Mouse (Mus musculus): ENCODE measurements around the gene Nabp2.

Gene Nabp2

DNA sequence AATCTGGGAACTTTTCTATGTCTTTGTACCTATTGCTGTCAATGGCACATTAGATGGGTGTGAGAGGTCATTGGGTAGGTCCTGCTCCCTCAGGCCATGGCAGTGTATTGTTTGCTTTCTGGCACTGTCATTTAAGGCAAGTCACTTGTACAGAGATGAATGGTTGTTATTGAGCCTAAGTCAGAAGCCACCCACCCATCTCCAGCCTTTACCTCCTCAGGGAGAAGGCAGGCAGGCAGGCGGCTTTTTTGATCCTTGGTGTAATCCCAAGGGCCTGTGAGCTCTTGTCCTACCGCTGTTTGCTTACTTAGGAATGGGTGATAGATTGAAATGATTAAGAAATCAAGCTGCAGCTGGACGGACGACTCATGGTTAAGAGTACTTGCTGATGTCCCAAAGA lies 18.2 kb upstream of the Nabp2 start:
- no peak for DNase-seq (ENCODE audit: low spot score in 2 of 2)

DNA sequence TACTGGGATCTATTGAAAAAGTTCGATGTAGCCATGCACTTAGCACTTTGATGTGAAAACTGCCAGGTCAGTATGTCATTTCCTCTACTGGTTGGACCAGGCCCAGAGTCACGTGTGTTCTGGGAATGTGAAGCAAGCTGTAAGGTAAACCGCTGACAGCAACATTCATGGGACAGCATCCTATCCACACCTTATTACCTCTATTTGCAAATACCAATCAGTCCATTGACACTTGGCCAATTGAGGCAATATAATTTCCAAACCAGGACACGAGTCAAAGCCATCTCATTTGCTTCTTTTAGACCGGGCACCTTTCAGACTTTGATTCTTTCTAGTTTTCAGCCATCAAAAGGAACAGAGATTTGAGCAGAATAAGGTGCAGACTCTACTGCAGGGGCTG lies 17.8 kb upstream of the Nabp2 start:
- DNase-seq (ENCODE audit: low spot score in 2 of 2) = no peak

DNA sequence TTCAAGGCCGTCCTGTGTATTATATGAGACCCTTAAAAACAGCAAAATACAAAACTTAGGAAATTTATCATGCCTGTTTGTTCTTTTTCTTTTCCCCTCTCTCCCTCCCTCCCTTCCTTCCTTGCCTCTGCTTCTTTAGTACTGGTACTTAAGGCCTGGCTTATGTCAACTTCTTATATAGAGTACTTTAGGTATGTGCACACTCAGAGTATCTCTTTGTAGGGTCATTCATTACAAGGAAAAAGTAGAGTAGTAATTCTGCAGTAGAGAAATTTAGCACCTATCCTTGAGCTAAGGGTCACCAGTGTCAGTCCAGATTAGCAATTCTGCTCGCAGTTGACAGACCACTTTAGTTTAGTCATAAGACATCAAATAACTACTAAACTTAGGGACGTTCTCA lies 14.0 kb upstream of the Nabp2 start:
- no peak for DNase-seq (ENCODE audit: low spot score in 2 of 2)

DNA sequence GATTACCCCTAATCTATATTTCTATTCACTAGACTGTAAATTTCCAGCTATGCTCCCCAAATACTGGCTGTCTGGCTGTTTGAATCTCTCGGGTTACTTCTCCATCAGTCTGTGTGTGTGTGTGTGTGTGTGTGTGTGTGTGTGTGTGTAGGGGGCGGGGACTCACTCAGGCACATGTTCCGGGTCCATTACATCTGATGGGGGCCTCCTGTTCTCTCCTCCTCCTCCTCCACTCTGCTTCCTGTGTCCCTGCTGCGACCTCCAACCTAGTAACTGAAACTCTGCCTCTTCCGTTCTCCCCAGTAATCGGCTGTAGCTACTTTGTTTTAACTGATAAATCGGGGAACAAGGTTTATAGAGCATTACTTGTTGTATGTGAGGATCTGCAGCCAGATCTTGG lies 13.3 kb upstream of the Nabp2 start:
- peak; percentile 38 to 53 for DNase-seq (ENCODE audit: low spot score in 2 of 2)

DNA sequence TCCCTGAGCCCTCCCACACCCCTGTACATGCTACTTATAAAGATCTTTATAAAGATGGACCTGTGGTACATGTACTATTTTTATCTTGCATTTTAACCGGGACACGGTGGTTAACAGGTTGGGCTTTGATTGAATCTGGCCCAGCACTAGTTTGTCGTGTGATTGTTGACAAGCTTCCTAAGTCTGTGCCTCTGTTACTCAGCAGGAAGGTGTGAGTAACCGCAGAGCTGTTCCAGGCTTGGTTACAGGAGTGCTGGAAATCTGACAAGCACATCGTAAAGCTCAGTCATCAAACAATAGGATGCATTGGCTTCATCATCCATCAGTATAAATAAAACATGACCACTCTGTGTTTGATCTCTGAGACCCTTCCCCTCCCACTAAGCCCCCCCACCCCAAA lies 11.1 kb upstream of the Nabp2 start:
- DNase-seq (ENCODE audit: low spot score in 2 of 2) = no peak

DNA sequence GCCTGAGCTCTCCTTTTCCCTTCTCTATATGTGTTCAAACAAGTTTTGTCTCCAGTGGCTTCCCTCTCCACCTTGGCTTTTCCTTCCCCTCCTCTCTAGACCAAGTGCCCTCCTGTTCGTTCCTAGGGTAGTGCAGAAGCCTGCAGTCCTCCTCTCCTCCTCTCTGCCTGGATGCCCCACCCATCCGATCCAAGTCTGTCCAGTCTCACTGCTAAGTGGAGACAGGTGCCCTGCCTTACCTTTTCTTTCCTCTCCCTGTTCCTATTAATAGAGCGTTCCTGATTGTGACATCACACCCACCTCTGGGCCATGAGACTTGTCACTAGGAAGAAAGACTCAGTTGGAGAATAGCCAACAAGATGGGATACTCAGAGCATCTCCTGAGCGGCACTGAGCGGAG lies 3.6 kb upstream of the Nabp2 start:
- no peak for DNase-seq (ENCODE audit: low spot score in 2 of 2)

DNA sequence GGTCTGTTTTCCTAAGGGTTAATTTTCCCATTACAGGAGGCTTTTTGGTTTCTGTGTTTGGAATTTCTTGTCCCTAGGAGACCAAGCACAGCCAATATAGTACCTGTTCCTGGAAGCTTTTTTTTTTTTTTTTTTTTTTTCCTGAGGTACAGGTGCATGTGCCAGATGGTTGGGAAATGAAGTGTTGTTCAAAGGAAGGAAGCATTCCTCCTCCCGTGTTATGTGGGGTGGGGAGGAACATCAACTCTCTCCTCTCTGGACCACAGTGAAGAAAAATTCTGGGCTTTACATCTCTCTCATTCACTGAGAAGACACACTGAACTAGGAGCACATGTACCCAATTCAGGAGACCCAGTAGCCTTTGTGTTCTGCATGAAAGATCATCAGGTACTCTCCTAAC lies 1.8 kb upstream of the Nabp2 start:
- DNase-seq (ENCODE audit: low spot score in 2 of 2) = no peak

DNA sequence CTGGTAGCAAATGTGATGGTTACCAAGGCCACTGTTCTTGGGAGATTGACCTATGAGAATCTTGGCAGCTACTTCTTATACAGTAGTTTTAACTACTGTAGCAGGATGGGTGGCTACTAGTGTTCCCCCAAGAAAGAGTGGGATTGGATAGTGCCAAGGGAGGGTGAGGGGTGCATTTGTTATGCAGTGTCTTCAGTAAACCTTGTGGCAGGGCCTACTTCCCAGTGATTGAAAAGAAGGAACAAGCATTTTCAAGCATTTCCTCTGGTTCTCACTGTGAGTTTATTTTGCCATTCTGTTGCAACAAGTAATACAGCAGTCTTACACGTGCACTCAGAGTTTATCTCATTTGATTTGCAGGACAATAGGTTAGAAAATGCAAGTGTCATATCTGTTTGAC lies 1.3 kb upstream of the Nabp2 start:
- no peak for DNase-seq (ENCODE audit: low spot score in 2 of 2)

DNA sequence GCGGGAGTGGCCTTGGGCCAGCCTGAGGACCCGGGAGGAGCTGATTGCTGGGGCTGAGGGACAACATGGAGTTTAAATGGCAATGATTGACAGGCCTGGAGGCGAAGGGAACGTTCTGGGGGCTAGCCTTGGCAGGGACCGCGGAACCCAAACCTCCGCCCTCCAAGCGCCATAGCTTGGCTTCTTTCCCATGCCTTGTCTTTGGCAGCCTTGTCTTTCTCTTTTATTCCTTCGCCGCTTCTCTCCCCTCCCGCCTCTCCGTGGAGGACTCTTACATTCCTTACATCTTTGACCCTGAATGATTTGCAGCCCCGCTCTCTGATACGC lies 726 bp upstream of the Nabp2 start:
- DNase-seq (ENCODE audit: low spot score in 2 of 2) = no peak

DNA sequence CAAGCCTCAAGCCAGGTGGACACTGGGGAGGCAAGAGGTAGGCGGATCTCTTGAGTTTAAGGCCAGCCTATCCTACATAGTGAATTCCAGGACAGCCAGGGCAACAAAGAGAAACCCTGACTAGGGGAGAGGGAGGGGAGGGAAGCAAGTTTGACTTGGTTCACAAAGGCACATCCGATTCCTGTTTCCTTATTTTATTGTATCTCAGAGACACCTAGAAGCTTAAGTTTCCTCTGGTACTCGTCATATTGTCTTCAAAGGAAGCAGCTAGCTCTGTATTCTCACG lies 789 bp downstream of the Nabp2 start:
- no peak for DNase-seq (ENCODE audit: low spot score in 2 of 2)

DNA sequence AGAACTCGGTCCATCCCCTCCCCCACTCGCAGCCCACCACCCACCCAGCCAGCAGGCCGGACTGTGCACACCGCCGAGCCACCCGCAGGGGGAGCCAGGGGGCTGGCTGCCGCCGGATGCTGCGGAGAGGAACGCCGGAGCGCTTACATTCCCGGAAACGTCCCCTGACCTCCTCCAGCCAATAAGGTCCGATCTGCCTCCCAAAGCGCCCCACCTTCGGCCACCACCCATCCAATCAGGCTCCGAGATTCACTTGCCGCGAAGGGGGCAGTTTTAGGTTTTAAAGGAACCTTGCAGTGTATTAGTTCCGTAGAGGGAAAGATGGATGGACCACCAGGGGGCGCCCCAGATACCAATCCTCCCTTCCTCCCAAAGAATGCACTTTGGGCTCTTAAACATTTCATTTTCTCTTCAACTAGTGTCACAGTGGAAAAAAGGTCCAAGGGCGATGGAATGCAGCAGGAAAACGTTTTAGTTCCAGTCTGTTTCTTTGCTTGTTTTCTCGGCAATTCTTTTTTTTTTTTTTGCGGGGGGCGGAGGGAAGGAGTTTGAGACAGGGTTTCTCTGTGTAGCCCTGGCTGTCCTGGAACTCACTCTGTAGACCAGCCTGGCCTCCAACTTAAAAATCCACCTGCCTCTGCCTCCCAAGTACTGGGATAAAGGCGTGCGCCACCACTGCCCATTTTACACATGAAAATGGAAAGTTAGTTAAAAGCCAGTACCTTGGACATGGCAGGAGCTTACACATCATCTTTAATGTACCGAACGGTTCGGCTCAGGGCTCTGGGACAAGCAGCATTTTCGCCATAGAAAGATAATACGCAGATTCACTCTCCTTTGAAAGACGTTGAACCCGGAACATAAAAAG lies 1.4 kb downstream of the Nabp2 start:
- peak; percentile 96 to 98 for DNase-seq (ENCODE audit: low spot score in 2 of 2)

DNA sequence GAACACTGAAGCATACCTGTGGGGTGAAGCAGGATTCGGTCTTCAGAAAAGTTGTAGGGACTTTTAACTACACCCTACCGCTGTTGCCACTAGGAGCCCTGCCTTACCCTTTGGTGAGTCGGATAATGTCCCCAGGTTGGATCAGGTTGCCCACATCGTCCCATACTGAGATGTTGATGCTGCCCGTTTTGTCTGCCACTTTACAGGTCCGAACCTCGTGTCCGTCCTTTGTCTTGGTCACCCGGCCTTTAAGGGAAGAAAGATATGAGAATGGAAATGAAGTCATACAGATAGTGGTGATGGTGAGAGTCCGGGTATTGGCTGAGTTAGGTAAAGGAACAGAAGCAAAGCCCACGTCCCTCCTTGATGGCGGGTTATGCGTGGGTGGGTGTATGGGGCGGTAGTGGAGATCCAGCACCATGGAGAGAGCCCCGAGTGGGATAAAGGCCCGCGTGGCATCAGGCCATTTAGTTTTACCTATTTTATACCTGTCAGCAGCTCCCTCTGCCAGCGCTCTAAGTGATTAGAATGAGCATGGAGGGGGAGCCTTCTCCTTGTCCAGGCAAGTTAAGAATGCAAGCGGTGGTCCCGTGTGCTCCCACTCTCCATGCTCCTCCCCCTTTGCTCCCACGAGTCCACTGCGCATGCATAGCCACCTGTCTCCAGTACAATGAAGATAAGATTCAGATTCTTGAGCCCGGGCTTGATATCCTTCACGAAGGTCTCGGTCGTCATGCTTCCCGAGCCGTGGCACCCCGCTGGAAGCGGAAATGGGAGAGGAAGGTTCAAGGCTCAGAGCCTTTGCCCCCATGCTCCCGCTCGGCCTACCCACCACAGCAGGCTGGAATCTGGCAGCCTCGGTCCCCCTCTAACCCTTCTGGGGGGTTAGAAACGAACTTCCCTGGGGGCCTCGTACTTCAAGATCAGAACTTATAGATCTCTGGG lies 2.4 kb downstream of the Nabp2 start:
- peak in 1 of 2 experiments; percentile 33 for DNase-seq (ENCODE audit: low spot score in 2 of 2)

DNA sequence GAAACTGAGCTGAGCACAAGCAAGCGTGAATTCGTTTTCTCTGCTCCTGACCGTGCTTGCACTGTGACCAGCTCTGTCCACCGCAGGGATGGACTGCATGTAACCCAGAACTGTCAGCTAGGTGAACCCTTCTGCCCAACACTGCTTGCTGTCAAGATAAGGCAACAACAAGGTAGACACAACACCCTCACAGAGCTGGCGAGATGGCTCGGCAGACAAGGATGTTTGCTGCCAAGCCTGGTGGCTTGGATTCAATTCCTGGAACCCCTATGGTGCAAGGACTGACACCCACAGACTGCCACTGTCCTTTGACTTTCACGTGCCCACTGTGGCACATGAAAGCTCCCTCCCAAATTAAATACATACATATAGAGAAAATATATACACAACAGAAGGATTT lies 7.4 kb downstream of the Nabp2 start:
- DNase-seq (ENCODE audit: low spot score in 2 of 2) = no peak

DNA sequence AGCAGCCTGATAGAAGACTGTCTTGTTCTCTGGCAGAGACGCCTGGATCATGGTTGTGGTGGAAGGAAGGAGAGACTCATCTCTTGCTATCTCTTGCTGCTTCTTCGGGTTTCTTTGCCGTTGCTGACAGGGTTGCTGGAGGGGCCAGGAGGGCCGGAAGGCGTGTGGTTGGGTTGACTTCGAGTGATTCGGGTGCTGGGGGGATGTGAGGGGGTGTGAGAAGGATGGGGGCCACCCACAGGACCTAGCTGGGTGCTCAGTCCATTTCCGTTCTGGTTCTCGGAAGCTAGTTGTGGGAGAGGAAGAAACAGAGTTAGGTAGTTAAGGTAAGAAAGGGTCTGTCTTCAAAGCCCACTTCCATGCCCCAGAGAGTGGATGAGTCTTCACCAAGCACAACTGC lies 9.7 kb downstream of the Nabp2 start:
- DNase-seq (ENCODE audit: low spot score in 2 of 2) = no peak

DNA sequence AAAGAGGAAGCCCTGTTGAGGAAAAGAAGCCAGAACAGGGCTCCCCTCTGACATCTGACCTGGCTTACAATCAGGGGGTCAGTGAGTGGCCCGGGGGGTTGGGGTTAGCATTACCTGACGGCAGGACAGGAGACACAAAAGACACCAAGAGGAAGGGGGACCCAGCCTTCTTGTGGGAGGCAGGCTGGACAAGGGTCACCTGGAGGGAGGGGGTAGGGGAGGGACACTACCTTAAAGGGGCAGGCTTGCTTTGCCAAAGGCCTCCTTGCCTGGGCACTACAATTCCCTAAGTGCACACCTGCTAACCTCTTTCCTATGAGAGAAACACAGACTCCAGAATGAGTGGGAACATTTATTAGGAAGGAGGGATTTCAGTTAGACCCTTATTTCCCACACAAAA lies 10.2 kb downstream of the Nabp2 start, which contains the start of gene Slc39a5:
Gene Slc39a5 (minus strand): TSS at position 174 of the 400 bp plus-strand sequence.
- DNase-seq (ENCODE audit: low spot score in 2 of 2) = no peak

DNA sequence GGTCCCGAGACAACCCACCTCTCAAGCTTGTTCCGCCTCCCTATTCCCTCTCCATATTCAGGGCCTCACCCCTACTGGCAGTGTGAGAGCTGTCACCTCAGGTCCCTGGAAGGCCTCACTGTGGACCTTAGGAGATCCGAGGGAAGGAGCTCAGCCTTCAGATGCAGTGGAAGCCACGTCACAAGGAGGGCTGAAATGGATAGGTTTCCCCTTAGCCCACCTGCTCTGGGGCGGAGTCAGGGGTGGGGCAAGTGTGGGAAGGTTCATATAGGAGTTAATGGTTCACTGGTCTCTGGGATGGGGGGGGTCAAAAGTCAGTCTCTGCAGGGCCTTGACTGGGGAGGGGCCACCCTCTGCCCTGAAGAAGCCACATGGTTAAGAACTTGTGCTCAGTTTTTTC lies 11.0 kb downstream of the Nabp2 start:
- no peak for DNase-seq (ENCODE audit: low spot score in 2 of 2)

DNA sequence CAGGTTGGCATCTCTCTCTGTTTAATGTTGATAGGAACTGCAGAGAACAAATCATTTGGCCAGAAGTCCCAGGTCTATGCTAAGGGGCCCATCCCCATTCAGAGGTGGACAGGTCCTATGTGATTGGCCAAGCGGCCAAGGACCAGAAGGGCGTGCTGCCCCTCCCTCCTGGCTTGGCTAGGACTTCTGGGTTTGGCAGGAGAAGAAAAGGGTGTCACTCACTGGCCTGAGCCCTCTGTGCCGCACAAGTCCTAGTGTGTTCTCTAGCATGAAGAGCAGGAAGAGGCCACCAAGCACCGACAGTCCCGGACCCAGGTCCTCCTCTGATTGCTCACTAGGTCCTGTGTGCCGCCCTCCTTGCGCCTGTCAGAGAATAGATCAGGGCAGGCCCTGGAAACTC lies 13.8 kb downstream of the Nabp2 start:
- DNase-seq (ENCODE audit: low spot score in 2 of 2) = no peak

DNA sequence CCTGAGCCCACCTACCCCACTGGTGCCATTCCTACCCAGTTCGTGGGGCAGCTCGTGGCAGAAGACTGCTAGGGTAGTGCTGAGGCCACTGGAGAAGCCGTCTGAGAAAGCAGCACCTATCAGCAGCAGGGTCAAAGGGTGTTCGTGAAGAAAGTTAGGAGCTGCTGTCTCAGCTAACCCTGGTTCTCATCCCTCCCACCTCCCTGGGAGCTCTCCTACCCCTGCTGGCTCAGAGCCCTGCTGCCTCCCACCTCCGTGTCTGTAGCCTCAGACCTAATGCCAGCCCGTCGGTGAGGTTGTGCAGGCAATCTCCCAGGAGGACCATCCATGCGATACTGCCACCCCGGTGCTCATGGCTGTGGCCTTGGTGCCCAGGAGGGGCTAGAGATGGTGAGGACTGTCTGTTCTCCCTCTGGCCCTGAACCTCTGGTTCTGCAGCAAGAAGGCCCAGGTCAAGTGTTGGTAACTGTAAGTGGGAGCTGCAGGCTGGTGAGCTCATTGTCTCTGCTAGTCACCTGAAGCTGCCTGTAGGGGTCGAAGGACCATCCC lies 14.5 kb downstream of the Nabp2 start:
- DNase-seq (ENCODE audit: low spot score in 2 of 2) = no peak

DNA sequence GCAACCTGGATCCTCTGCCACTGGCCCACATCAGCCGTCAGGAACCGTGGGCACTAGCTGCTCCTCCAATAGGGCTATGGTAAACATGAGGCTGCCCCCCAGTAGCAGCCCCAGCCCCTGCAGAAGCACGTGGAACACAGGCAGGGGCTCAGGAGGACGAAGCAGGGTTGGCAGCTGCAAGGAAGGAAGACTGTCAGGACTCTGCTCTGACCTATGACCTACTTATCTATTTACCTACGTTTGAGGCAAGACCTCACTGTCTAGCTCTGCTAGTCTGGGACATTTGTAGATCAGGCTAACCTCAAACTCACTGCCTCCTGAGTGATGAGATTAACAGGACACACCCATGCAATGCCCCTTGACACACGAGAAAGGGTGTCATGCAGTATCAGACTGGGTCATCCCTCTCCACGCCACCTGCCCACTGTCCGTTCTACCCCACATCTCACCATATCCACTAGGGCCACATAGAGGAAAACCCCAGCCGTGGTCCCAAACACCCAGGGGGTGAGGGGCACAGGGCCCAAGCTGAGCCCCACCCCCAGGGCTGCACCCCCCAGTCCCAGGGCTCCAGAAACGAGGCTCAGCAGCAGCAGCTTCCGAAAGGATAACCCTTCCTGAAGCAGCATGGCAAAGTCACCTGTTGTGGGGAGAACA lies 15.1 kb downstream of the Nabp2 start:
- no peak for DNase-seq (ENCODE audit: low spot score in 2 of 2)

DNA sequence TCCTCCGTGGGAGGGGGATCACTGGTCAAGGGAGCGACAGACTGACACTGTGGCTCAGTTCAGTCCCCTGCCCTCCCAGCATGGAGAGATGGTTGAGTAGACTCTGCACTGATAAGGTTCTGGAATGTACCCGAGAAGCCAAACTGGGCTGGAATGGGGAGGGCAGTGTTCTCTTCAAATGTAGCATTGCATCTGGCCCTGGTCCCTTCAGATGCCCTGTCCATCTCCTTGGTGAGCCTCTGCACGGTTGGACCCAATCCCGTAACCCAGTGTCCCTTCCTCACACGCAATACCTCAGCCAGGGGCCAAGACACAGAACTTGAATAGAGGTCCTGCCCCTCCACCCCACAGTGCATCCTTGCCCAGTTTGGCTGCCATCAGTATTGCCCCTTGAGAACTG lies 19.4 kb downstream of the Nabp2 start:
- no peak for DNase-seq (ENCODE audit: low spot score in 2 of 2)

DNA sequence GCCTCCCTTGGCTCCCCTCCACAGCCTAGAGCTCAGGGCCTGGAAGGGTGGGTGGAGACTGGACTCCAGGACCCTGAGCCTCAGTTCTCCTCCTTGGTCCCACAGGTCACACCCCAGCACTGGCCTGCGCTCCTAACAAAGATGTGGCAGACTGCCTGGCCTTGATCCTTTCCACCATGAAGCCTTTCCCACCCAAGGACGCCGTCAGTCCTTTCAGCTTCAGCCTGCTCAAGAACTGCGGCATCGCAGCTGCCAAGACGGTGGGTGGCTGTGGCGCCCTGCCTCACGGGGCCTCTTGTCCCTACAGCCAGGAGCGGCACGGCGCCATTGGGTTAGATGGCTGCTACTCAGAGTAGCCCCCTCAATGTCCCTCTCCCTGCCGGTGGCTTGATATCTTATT lies 20.9 kb downstream of the Nabp2 start:
- no peak for DNase-seq (ENCODE audit: low spot score in 2 of 2)

DNA sequence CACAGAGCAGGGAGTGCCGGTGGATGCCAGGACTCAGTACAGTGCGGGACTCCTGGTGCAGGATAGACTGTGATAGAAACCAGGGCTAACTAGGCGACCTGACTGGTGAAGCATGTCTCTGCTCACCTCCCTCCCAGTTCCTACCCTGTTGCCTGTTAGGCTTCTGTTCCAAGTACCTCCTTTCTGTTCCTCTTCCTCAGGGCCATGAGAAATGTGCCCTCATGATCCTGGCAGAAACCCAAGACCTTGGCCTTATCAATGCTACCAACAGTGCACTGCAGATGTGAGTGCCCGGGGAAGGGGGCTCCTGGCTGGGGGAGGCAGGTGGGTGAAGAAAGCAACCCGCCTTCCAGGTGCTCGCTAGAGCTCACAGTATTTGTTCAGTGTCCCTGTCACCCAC lies 21.7 kb downstream of the Nabp2 start:
- no peak for DNase-seq (ENCODE audit: low spot score in 2 of 2)

Measured in thymus, postnatal 10 days (tissue).